Mouse (Mus musculus): Measurements from ENCODE around the gene Eepd1. TPM values are rescaled to one million over a fixed set of nuclear protein-coding genes. Genes with fewer than 3 reads are reported as not detected.
A peak's percentile ranks its signal among the peaks of the same experiment; 100 is the strongest.

Eepd1 gene
- total RNA-seq, 2 experiments from 2014 or later: 49.4 to 59.9 TPM

DNA sequence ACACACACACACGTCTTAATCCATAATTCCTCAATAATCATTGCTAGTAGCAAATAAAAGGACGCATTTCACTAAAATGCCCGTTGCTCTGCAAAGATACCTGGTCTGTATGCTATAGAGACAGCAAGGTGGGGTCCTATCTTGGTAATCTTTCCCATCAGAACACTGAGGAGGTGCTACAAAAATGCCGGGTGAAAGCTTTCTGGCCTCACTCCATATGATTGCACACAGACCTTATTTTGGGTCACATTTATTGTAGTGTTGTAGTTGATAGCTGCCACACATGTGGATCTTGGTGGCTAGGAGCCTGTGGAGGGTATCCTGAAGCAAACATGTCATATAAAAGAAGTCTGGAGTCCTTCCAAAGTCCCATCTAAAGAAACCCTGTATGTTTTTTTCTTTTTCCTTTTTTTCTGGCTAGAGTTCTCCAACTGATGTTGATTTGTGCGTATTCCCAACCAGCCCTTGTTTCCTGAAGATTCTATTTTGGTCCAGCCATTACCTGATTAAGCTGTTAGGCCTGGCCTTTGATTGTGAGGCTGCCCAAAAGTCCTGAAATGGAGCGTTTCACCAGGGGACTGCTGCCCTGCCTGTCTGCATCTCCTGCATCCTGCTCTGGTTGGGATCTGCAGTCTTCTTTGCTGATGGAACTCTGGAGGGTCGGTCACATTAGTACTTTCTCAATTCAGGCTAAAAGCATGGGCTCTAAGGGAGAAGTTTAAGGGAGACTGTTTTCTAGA, 8.0 kb downstream of the Eepd1 start:
- no peak for DNase-seq

DNA sequence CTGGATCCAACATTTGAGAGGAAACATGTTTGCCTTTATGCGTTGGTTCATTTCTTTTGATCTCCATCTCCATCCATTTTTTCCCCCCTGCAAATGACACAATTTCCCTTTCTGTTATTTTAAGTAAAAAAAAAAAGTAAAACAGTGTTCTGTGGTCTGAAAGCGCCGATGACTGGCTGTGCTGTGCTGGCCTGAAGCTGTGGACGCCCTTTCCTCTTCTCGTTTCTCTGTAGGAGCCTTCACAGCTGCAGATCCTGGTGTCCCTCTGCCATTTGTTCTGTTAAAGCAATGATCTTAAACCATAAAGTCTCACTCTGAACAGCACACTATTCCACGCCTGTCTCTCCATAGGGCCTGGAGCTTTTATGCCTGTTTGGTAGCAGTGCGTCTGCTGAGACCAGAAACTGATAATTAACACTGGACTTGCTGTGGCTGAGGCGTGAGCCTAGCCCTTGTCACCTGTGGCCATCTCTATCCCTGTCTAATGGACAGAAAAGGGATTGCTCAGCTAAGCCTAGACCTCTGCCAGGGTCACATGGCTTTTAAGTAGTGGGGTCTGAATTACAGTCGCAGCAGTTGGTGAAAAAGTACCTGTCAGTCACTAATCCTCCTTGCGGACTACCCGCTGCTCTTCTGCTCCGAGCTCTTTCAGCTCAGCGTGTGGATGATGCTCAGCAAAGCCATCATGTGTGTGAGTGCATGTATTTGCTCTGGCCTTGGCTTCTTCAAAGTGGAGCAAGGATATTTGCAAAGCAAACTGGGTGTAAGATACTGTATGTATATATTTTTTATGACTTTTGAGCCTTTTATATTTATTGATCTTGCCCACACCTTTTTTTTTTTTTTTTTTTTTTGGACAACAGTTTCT, 9.2 kb downstream of the Eepd1 start:
- no peak for DNase-seq

DNA sequence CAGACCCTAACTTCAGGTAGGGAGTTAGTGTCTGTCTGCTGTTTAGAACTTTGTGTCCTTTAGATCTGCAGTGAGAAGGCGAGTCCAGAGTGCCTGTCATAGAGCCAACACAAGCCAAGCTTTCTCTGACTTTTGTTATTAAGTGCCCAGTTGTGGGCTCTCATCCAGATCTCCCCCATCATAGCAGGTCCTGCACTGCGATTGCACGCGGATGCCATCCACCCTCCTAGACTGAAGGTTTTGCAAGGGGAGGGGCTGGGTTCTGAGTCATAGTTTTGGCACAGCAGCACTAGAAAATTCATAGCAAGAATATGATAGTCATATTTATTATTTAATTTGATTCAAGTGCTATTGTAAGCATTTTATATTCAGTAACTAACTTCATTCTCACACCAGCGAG, 12.6 kb downstream of the Eepd1 start:
- DNase-seq: no peak

GRCm38 (mm10) chr9:25495601-25496000, 14.3 kb downstream of the Eepd1 start:
- no peak for DNase-seq

DNA sequence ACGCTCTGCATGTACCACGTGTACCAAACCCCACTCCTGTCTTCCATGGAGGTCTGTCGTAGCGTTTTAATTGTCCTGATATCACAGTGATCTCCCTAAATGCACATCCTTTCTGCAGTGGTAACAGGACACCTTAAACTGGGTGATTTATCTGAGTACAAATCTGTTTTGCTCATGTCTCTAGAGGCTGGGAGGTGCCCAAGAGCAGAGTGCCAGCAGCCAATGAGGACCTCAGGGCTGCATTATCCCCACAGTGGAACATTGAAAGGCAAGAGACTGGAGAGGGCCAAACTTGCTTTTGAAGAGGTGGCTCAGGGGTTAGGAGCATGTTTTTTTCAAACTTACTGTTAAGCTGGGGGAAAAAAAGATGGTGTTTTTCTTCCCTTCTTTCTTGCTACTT, 14.8 kb downstream of the Eepd1 start:
- DNase-seq: no peak

DNA sequence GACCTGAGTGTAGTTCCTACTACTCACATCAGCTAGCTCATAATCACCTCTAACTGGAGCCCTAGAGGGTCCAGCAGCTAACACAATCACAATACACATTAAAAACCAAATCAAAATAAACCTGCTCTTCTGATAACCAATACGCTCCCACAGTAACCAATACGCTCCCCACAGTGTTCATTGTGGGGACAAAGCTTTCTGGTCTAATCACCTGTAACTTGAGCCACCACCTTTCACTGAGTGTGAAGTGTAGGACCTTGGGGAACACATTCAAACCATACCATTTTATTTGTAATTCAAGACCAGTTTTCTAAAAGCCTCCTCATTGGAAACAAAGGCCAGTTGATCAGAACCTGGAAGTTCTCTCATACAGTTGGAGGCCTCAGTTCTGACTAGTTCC, 15.4 kb downstream of the Eepd1 start:
- no peak for DNase-seq

DNA sequence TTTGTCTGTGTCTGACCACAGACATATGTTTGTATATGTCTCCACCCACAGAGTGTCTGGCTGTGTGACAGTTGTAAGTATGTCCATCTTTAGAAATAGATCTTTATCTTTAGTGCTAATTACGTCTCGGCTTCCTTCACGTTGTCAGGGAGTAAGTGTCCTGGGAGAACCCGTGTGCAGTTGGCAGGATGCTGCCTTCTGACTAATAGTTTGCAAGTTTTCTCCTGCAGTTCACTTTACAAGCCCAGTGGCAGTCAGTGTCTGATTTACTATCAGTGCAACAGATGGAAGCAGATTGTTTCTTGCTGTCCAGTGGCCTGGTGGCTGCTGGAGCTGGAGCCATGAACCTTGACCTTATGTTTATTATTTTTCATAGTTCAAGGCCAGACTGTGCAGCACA, 17.4 kb downstream of the Eepd1 start:
- DNase-seq: peak; percentile 26

DNA sequence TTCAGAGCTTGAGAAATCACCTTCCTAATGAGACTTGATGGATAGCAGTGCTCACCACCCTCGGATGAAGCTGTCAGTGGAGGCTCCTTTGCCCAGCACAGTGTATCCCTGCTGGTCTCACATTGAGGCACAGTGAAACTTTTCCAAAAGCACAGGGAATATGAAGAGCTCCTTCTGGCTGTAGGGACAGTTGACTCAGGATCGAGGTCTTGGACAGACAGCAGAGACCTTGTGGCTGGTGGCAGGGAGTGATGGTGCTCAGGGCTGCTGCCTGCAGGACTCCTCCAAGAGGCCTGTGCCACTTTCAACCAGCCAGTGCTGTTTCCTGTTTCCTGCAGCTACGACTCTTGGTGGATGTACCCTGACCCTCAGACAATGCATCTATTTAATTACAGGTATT, 18.0 kb downstream of the Eepd1 start:
- no peak for DNase-seq

DNA sequence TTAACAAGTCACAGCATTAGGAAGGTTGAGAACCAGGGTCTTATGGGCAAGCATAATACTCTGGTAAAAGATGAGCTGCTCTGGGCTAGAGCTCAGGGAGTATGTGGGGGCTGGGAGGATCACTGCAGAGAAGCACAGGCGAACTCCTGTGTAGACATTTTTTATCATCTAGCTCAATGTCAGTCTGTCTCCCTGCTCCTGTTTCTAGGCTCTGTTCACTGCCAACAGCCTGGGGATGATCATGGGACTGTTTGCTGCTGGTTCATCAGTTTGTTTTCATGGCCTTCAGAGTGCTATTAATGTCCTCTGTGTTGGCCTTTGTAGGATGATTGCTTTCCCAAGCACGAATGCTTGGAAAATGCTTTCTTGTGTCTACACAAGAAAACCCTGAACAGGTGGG, 18.7 kb downstream of the Eepd1 start:
- no peak for DNase-seq

- no peak for DNase-seq
These were observed 27.5 kb downstream of the Eepd1 start for GRCm38 (mm10) chr9:25508825-25509224.

- no peak for DNase-seq
These were observed 29.2 kb downstream of the Eepd1 start for GRCm38 (mm10) chr9:25510572-25510971.

DNA sequence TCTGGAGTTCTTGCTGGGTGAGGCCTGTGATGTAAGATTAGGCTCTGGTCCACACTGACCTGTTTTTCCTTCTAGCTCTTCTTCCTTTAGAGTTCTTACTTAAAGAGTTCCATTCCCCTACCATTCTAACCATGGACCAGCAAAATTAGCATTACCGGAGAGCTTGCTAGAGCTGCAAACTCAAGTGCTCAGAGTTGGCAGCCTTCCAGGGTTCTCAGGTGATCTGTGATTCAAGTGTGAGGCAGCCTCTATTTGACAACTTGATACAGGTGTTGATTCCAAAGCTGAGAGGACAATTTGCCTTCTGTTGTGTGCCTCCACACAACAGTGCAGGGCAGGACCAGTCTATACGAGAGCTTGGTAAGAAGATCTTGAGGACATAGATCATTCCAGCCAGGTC, 31.7 kb downstream of the Eepd1 start:
- no peak for DNase-seq

DNA sequence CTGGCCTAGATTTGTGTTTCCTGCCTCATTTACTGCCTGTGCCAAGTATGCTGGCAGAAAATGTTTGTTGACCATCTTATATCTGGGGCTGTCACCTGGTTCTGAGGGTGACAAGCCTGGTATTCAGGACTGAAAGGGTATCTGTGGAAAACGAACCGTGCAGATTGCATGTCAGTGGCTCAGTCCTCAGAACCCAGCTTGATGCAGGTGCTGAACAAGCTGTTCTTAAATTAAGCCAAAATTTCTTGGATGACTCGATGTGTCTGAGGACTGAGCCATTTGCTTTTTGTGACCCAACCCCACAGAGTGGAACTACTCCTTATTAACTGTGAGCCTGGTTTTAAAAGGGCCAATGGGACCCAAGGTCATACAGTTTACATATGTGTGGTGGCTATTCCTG, 32.2 kb downstream of the Eepd1 start:
- DNase-seq: no peak

DNA sequence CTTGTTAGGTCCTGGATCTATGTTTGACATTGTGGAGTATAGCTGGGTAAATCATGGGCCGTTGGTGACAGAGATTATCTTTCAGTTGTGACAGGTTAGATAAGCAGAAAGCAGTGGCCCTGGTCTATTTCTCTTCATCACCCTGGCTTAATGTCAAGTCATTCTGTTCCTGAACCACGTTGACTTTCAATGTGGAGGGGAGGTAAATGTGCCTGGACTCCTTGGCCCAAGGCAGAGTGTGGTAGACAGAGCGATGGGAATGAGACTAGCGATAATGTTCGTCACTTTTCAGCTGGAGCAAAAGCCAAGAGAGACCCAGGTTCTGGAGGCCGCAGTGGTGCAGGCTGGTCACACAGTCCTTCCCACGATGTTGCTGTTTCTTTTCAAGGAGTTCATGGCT, 35.3 kb downstream of the Eepd1 start:
- DNase-seq: no peak

DNA sequence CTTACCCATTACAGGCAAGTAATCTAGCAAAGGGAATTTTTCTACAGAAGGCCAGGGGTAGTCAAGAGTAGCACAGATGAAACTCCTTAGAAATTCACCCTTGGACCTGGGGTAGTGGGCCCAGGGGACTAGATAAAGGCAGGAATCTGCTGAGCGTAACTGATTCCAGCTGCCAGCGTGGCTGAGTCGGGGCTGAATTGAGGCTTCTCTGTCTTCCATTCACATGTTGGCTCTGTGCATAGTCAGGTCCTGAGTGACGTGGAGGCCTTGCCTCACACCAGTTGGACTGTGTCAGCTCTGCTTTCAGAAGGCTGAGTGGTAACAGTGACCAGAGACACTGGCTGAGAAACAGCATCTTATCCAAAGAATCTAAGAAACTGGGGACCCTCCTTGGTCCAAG, 36.6 kb downstream of the Eepd1 start:
- DNase-seq: no peak

- peak; percentile 54 for DNase-seq
These were observed 37.8 kb downstream of the Eepd1 start for GRCm38 (mm10) chr9:25519193-25519592.

- no peak for DNase-seq
These were observed 39.5 kb downstream of the Eepd1 start for GRCm38 (mm10) chr9:25520826-25521225.

GRCm38 (mm10) chr9:25521825-25522224, 40.5 kb downstream of the Eepd1 start:
- DNase-seq: no peak

- DNase-seq: no peak
These were observed 45.2 kb downstream of the Eepd1 start for GRCm38 (mm10) chr9:25526516-25526915.

DNA sequence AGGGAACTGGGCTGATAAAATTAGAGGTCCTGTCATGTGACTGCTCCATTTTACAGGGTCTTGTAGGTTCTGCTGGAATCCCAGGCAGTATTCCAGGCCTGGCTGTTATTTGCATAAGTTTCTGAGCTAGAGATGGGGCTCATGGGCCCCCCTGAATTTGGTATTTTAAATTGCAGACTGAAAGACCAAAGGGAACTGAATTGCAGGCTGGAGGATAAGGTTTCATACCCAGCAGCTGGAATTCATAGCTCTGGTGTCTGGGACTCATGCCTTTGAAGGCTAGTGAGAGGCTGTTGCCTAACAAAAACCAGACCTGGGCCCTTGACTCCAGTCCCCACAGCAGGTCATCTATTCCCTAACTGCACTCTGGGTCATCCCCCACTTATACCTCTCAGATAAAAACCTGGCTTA, 45.6 kb downstream of the Eepd1 start:
- DNase-seq: no peak

GRCm38 (mm10) chr9:25527359-25528038, 46.2 kb downstream of the Eepd1 start:
- DNase-seq: peak; percentile 12

- no peak for DNase-seq
These were observed 50.3 kb downstream of the Eepd1 start for GRCm38 (mm10) chr9:25531627-25532026.

GRCm38 (mm10) chr9:25532105-25532504, 50.8 kb downstream of the Eepd1 start:
- no peak for DNase-seq

Measured in gastrocnemius, postnatal 10 days (tissue).